Mouse (Mus musculus): ENCODE data around the gene Mypop. TPM values are rescaled to one million over a fixed set of nuclear protein-coding genes. Genes with fewer than 3 reads are reported as not detected.
A peak's percentile ranks its signal among the peaks of the same experiment; 100 is the strongest.

Gene Mypop
- polyA plus RNA-seq, 1 experiment from 2014 or later = 4.8 TPM

DNA sequence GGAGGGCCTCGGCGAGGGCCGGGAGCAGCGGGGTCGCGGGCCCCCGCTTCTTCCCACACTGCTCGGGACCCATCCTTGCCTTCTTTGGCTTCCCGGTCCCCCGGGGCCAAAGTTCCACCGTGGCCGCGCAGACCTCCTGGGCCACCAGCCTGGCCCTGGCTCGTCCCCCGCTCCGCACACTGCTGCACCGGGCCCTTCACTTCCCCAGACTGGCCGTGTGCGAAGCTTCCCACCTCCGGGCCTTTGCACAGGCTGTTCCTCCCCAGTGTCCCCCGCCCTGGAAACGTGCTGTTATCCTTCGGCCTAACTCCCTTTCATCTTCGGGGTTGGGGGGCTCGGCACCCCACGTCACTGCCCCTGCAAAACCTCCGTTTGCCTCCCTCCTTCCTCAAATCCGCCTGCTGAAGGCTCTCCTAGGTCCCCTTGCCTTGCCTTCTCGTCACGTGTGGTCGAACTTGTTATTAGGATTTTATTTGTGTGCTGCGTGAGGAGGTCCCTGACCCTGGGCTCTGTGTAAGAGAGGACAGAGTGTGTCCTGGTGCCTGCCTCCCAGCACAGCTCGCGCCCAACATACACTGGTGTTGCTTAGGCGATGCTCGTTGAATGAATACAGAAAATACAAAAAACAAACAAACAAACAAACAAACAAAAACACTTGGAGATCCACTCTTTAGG is 33.7 kb downstream of the Mypop start:
- Histone ChIP-seq H3K36me3 (peaks cover 11% of the 10 kb centered on the region), H3K9me3 (no peaks in the 10 kb centered on the region), H3K4me2 (peak overlapping the region; percentile 89), H3K4me3 (peak overlapping the region; percentile 92), H3K4me1 (replicated peaks) (peaks cover 19% of the 10 kb centered on the region), H3K9ac (peak overlapping the region; percentile 94), H3K27me3 (peaks cover 41% of the 10 kb centered on the region), H3K27ac (peak overlapping the region; percentile 74)
- 2% methylated on average over 36 of the region's 36 CpGs for WGBS
- peak; percentile 72 for ATAC-seq (ENCODE audit: low FRiP score)

DNA sequence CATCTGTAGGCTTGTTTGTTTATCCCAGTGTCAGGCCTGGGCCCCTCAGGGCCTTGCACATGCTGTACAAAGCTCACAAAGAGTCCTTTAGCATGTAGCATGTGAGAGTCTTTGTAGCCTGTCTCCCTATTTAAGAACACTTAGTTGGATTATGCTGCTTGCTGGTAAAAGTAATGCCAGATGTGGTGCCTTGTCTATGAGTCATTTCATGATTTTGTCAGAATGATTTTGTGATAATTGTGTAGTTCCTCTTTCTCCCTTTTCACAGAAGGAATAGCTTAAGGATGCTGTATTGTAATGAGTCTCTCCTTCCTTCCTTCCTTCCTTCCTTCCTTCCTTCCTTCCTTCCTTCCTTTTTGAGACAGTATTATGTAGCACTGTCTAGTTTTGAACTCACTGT is 37.0 kb downstream of the Mypop start:
- H3K36me3 ChIP-seq = peaks cover 42% of the 10 kb centered on the region
- no peak for ATAC-seq (ENCODE audit: low FRiP score)
- H3K4me1 ChIP-seq (replicated peaks) = peaks cover 19% of the 10 kb centered on the region
- H3K9ac ChIP-seq = 0 out of 2 replicates have a peak overlapping the region, but pooled peaks have one; percentile 5
- peaks cover 8% of the 10 kb centered on the region for H3K27me3 ChIP-seq
- no peak overlapping the region for H3K4me2 ChIP-seq
- no peaks in the 10 kb centered on the region for H3K9me3 ChIP-seq
- H3K27ac ChIP-seq = no peak overlapping the region
- H3K4me3 ChIP-seq = no peak overlapping the region

DNA sequence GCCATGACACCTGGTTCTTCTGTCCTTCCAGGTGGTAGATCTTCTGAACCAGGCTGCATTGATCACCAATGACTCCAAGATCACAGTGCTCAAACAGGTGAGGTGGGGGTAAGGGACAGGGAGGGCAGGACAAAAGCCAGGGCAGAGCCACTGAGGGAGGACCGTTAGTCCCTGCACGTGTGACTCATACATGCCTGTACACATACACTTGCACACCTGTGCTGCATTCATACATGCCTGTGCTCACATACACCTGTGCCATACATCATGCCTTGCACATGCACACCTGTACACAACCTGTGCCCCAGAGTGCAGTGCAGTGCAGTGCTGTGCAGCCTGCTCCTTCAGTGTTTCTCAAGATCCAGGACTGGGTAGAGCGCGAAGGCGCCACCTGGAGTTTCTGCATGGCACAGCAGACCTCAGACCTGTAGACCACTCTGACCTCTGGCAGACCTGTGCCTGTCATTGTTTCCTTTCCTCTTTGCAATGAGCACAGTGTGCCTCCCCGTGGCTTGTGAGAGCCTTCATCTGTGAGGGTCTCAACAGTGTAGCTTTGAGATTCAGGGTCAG is 38.1 kb downstream of the Mypop start:
- Histone ChIP-seq H3K9ac (no peak overlapping the region), H3K4me1 (replicated peaks) (peaks cover 19% of the 10 kb centered on the region), H3K4me2 (no peak overlapping the region), H3K27me3 (no peaks in the 10 kb centered on the region), H3K27ac (no peak overlapping the region), H3K4me3 (no peak overlapping the region), H3K36me3 (peaks cover 50% of the 10 kb centered on the region), H3K9me3 (no peaks in the 10 kb centered on the region)
- ATAC-seq (ENCODE audit: low FRiP score) = peak; percentile 21; the same call in 1 of the 2 replicates
- 63% methylated on average over 6 of the region's 6 CpGs for WGBS

- H3K9me3 ChIP-seq = no peaks in the 10 kb centered on the region
- peaks cover 75% of the 10 kb centered on the region for H3K36me3 ChIP-seq
- ATAC-seq (ENCODE audit: low FRiP score) = no peak
- no peaks in the 10 kb centered on the region for H3K4me1 ChIP-seq (replicated peaks)
- H3K4me2 ChIP-seq = no peak overlapping the region
- H3K27me3 ChIP-seq = no peaks in the 10 kb centered on the region
- 30% methylated on average over 4 of the region's 4 CpGs for WGBS
- no peak overlapping the region for H3K4me3 ChIP-seq
- H3K27ac ChIP-seq = no peak overlapping the region
- H3K9ac ChIP-seq = no peak overlapping the region
Observed at GRCm38 (mm10) chr7:19031641-19032040, 40.6 kb downstream of the Mypop start.

GRCm38 (mm10) chr7:19044616-19045015 is 53.6 kb downstream of the Mypop start:
- H3K9me3 ChIP-seq = no peaks in the 10 kb centered on the region

GRCm38 (mm10) chr7:19046286-19047069 is 55.4 kb downstream of the Mypop start:
- Histone ChIP-seq H3K4me1 (replicated peaks) (no peaks in the 10 kb centered on the region), H3K4me2 (no peak overlapping the region)

More at GRCm38 (mm10) chr7:19044616-19045015, 53.6 kb downstream of the Mypop start:
- H3K4me1 ChIP-seq (replicated peaks) = no peaks in the 10 kb centered on the region
- no peaks in the 10 kb centered on the region for H3K27me3 ChIP-seq
- H3K9ac ChIP-seq = no peak overlapping the region
- H3K27ac ChIP-seq = no peak overlapping the region
- no peak for ATAC-seq (ENCODE audit: low FRiP score)
- no peak overlapping the region for H3K4me3 ChIP-seq
- no peak overlapping the region for H3K4me2 ChIP-seq
- peaks cover 100% of the 10 kb centered on the region for H3K36me3 ChIP-seq
- 97% methylated on average over 6 of the region's 6 CpGs for WGBS

GRCm38 (mm10) chr7:19048006-19048527 is 57.0 kb downstream of the Mypop start:
- peaks cover 97% of the 10 kb centered on the region for H3K36me3 ChIP-seq
- no peaks in the 10 kb centered on the region for H3K4me1 ChIP-seq (replicated peaks)
- no peaks in the 10 kb centered on the region for H3K27me3 ChIP-seq
- H3K9me3 ChIP-seq = no peaks in the 10 kb centered on the region
- no peak overlapping the region for H3K27ac ChIP-seq
- 91% methylated on average over 14 of the region's 14 CpGs for WGBS
- ATAC-seq (ENCODE audit: low FRiP score) = no peak
- H3K4me2 ChIP-seq = no peak overlapping the region
- H3K9ac ChIP-seq = no peak overlapping the region
- H3K4me3 ChIP-seq = no peak overlapping the region

More at GRCm38 (mm10) chr7:19046286-19047069, 55.4 kb downstream of the Mypop start:
- Histone ChIP-seq H3K36me3 (peaks cover 99% of the 10 kb centered on the region), H3K9ac (no peak overlapping the region), H3K27ac (no peak overlapping the region), H3K27me3 (no peaks in the 10 kb centered on the region), H3K9me3 (no peaks in the 10 kb centered on the region), H3K4me3 (no peak overlapping the region)
- WGBS = 94% methylated on average over 11 of the region's 11 CpGs
- no peak for ATAC-seq (ENCODE audit: low FRiP score)

- WGBS = 91% methylated on average over 5 of the region's 5 CpGs
- Histone ChIP-seq H3K9ac (no peak overlapping the region), H3K4me2 (no peak overlapping the region), H3K27ac (no peak overlapping the region), H3K9me3 (no peaks in the 10 kb centered on the region), H3K36me3 (peaks cover 87% of the 10 kb centered on the region), H3K4me1 (replicated peaks) (peaks cover 5% of the 10 kb centered on the region), H3K4me3 (no peak overlapping the region), H3K27me3 (no peaks in the 10 kb centered on the region)
- ATAC-seq (ENCODE audit: low FRiP score) = no peak
Observed at GRCm38 (mm10) chr7:19049252-19049651, 58.2 kb downstream of the Mypop start.

DNA sequence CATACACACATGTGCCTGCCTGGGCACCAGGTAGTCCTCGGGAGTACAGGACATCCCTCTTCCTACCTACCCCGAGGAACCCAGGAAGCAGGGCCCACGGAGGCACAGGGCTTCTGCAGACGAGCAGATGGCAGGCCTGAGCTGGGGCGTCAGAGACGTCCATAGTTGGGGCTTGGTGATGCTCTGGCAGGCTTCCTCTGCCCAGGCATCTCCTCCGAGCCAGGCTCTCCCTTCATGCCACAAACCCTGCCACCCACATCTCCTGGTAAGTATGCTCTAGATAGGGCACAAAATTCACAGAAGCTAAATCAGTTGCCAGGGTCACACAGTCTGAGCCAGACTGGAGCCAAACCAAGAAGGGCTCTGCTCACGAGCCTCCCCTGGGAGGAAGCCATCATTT is 59.1 kb downstream of the Mypop start:
- H3K9ac ChIP-seq = no peak overlapping the region
- 92% methylated on average over 8 of the region's 8 CpGs for WGBS
- H3K36me3 ChIP-seq = peaks cover 80% of the 10 kb centered on the region
- H3K4me2 ChIP-seq = no peak overlapping the region
- no peak overlapping the region for H3K4me3 ChIP-seq
- no peak overlapping the region for H3K27ac ChIP-seq
- no peaks in the 10 kb centered on the region for H3K9me3 ChIP-seq
- no peaks in the 10 kb centered on the region for H3K27me3 ChIP-seq
- ATAC-seq (ENCODE audit: low FRiP score) = no peak
- peaks cover 14% of the 10 kb centered on the region for H3K4me1 ChIP-seq (replicated peaks)

- no peak overlapping the region for H3K4me3 ChIP-seq
- peaks cover 16% of the 10 kb centered on the region for H3K4me1 ChIP-seq (replicated peaks)
- H3K36me3 ChIP-seq = peaks cover 76% of the 10 kb centered on the region
- H3K27ac ChIP-seq = no peak overlapping the region
- no peak for ATAC-seq (ENCODE audit: low FRiP score)
- no peak overlapping the region for H3K4me2 ChIP-seq
- WGBS = 70% methylated on average over 4 of the region's 4 CpGs
- H3K9me3 ChIP-seq = no peaks in the 10 kb centered on the region
- no peak overlapping the region for H3K9ac ChIP-seq
- no peaks in the 10 kb centered on the region for H3K27me3 ChIP-seq
Observed at GRCm38 (mm10) chr7:19051161-19051560, 60.1 kb downstream of the Mypop start.

Measured in hindbrain, embryonic 13.5 days (tissue).